Mouse (Mus musculus): ENCODE measurements around the gene Spg7.

The Spg7 gene

DNA sequence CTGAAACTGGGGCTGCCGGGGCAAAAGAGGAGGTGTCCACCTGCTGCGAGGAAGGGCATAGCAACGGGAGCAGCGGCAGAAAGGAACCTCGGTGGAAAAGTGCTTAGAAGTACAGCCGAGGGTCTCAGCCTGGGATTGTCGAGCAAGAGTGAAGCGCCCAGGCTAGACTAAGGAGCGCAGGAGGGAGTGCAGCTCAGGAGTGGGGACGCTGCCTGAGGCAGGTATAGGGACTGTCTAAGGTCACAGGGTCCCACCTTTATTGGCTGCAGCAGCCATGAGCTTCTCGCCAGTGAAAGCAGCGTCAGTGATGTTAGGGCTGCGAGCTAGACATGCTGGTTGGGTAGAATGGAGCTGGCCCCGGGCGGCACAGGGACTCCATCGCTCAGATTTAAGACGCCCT, 55.0 kb downstream of the Spg7 start:
- in situ Hi-C loops (cut with MboI; ENCODE audit: unreplicated experiment in 2 of 2): loop anchor here in 1 of 2 experiments (10.0 kb wide), 1 partner anchor 77 kb away; no protein-coding TSS in a partner anchor

DNA sequence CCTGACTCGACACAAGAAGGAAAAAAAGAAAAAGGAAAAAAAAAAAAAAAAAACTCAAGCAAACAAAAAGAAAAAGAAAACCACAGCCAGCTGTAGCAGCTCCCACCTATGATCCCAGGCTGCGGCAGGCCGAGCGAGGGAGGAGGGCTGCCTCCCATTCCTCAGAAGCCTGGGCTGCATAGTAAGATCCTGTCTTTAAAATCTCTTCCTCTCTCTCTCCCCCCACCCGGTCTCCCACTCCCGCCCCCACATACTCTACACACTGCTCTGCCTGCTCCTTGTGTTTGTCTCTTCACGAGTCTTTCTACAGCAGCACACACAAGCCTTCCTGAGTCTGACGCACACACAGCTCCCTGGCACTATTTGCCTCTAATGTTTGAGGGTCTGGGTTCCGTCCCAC, 59.3 kb downstream of the Spg7 start:
- in situ Hi-C loops (cut with MboI; ENCODE audit: unreplicated experiment in 2 of 2): no loop called here

DNA sequence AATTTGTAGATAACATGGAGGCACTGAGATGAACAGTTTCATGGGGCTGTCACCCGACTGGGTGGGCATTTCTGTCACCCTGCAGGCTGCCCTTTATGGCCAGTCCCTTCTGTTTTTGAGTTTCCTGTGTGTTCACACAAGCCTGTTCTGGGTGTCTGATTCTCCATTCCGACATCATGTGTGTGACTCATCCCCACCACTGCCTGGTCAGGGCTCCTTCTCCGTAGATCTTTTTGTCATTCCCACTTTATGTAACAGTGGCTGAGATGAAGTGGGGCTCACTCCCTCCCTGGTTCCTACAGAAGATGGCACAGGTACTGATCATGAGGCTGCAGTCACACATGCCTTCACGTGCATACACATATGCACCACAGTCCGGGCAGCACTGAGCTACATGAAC, 59.9 kb downstream of the Spg7 start:
- in situ Hi-C loops (cut with MboI; ENCODE audit: unreplicated experiment in 2 of 2): no loop called here

DNA sequence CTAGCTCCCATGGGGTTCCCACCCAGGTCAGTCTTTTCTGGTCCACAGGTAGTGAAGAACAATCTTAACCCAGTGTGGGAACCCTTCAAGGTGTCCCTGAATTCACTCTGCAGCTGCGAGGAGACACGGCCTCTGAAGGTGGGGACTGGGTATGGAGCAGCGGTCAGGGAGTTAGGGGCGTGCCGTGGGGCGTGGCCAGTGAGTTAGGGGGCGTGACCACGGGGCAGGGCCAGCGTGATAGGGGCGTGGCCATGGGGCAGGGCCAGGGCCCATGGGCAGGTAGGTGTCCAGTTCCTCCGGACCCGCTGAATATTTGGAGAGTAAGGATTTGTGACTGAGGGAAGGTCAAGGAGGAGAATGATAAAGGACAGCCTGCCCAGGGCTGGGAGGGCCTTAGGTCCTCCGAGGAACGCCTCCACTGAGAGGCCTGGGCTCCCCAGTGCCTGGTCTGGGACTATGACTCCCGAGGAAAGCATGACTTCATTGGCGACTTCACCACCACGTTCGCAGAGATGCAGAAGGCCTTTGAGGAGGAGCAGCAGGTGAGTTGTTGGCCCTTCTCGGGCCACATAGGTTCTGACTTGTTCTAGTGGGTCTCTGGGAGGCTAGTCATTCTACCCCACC, 63.6 kb downstream of the Spg7 start:
- in situ Hi-C loops (cut with MboI; ENCODE audit: unreplicated experiment in 2 of 2): no loop called here

DNA sequence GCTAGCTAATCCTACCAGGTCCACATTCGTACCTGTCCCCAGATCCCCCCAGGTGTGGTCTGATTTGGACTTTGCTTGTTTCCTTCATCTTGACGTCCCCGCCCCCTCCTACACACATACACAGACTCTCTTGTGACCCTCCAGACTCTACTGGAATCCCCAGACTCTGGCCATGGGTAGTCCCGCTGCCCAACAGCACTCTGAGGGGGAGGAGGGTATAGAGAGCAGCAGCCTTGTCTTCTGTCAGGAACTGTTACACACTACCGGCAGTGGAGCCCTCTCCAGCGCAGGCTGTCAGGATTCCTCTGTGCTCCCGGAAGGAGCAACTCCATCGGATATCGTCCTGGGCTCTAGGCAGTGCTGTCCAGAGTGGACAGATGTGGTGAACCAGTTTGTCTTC, 68.3 kb downstream of the Spg7 start:
- in situ Hi-C loops (cut with MboI; ENCODE audit: unreplicated experiment in 2 of 2): no loop called here

DNA sequence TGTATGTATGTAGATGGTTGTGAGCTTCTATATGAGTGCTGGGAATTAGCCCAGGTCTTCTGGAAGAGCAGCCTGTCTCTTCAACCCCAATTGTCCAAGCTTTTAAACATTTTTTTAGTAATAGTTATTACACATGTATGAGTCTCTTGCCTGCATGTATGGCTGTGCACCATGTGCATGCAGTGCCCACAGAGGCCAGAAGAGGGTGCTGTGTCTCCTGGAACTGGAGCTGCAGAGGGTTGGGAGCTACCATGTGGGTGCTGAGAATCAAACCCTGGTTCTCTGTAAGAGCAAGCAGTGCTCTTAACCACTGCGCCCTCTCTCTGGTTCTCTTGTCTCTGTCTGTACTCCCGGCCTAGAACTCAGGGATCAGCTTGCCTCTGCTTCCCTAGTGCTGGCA, 70.2 kb downstream of the Spg7 start:
- in situ Hi-C loops (cut with MboI; ENCODE audit: unreplicated experiment in 2 of 2): no loop called here

DNA sequence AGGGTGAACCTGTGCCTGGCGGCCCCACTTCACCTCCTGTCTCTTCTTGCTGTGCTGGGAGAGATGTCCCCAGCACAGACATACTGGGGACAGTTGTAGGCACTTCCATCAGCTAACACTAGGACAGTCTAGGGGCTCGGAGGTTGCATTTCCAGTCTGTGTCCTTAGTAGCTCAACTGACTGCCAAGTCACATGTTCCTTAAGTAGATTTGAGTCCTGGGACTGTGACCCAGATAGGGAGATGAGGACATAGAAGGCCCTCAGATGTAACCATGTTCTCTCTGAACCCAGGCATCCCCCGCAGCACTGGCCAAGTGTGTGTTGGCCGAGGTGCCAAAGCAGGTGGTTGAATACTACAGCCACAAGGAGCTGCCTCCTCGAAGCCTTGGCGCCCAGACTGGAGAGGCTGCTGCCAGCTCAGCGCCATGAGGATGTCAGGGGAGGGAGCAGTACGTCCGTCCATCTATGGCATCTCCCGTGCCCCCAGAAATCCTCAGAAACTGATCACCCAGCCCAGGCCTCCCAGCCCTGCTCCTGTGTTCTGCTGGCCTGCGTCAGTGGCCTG, 71.5 kb downstream of the Spg7 start:
- in situ Hi-C loops (cut with MboI; ENCODE audit: unreplicated experiment in 2 of 2): no loop called here

DNA sequence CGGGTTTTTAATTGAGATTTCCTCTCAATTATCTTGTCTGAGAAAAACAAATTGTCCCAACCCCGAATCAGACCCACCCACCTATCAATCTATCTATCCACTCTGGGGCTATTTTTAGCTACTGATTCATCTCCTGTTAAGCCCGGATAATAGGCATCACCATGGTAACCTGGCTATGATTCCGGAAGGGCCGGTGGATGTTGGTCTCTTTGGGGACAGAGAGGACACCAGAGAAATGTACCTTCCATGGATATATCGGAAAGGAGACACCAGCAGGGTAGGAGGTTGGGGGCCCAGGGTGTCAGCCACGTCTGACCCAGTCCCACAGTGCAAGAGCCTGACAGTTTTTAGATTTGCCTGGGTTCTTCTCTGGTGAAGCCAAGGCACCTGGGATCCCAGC, 72.7 kb downstream of the Spg7 start:
- in situ Hi-C loops (cut with MboI; ENCODE audit: unreplicated experiment in 2 of 2): no loop called here

DNA sequence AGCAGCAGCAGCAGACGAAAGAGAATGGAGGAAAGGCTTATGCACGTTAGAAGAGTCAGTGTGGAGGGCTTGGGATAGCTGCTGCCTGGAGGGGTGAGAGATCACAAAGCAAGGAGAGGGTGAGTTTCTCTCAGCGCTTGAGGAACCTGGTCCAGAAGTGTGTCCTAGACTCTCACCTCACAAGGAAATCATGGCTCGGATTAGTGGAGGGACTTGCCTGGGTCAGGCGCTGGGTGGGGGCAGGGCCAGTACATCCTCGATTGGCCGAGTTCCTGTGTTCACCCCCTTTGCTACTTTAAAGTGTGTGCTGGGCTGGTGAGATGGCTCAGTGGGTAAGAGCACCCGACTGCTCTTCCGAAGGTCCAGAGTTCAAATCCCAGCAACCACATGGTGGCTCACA, 73.1 kb downstream of the Spg7 start:
- in situ Hi-C loops (cut with MboI; ENCODE audit: unreplicated experiment in 2 of 2): no loop called here

DNA sequence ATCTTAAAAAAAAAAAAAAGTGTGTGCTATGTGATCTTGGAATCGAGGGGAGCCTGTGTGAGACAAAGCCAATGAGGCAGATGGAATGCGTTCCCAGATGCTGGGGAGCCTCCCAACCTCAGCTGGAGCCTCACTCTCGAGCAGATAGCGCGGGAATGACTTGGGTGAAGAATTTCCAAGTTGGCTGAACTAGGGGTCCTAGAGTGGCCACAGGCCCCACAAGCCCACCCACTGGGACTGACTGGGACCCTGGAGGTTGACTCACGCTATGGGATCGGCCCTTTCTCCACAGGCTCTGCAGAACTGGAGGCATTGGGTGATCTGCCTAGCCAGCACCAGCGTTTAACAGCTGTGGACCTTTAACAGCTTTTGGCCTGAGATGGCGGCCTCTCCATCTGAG, 73.5 kb downstream of the Spg7 start:
- in situ Hi-C loops (cut with MboI; ENCODE audit: unreplicated experiment in 2 of 2): no loop called here

DNA sequence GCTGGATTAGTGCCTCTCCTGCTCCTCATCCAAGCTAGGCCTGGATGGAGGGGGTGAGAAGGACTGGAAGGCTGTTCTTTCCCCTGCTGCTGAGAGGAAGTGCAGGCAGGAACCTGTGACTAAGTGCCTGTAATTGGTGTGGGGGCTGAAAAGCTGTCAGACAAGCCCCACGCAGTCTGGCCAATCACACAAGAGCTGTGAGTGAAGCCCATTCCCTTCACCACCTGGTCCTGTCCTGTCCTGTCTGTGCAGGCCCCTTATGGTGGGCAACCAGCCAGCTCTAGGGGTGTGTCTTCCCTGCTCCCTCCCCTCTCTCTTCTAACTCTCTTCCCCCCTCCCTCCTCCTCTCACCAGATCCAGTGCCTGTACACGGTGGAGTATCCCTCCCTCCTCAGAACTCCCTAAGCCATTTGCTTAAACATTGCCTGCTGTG, 74.9 kb downstream of the Spg7 start:
- in situ Hi-C loops (cut with MboI; ENCODE audit: unreplicated experiment in 2 of 2): no loop called here

DNA sequence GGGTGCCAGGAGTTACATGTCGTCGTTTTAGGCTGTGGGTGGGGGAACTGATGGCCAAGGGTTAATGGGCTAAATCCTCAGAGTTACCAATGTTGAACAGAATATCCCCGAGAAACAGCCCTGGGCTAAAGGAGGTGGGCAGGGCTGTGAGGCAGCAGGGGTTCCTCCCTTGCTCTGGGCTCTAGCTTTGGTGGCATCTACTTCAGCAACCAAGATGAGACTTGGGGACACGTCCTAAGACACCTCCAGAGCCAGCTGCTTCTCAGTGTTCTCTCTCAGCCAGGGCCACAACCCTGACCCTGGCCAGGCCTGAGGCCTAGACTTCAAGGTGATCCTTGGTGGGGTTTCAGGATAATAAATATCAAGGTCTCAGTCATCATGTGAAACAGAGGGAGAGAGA, 76.0 kb downstream of the Spg7 start:
- in situ Hi-C loops (cut with MboI; ENCODE audit: unreplicated experiment in 2 of 2): no loop called here

DNA sequence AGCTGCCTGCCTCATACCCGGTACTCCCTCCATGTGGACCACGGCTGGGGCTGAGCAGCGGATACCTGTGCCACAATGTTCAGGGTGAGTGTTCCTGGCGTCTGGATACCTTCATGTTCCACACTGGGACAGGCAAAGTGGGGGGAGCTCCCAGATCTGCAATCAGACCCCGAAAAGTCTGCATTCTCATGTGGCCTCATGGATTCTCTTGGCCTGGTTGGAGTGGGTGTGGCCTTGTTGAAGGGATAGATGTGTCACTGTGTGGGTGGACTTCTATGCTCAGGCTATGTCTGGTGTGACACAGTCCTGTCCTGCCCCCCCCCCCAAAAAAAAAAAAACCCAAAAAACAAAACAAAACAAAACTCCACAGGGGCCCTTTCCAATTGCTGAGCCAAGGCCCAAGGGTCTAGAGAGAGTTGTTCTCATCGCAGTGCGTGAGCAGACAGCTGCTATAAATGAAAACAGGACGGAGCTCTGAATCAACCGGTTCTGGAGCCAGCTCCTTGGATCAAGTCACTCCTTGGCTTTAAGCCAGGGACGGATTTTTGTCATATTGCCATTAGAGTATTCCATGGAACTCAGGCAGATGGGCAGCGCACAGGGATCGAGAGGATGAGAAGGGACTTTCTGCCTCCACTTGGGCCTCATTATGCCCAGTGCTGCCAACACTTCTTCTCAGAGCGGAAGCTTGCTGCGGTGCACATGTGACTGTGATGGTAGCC, 79.2 kb downstream of the Spg7 start:
- in situ Hi-C loops (cut with MboI; ENCODE audit: unreplicated experiment in 2 of 2): loop anchor here in 1 of 2 experiments (10.0 kb wide), 1 partner anchor 143 kb away; no protein-coding TSS in a partner anchor

DNA sequence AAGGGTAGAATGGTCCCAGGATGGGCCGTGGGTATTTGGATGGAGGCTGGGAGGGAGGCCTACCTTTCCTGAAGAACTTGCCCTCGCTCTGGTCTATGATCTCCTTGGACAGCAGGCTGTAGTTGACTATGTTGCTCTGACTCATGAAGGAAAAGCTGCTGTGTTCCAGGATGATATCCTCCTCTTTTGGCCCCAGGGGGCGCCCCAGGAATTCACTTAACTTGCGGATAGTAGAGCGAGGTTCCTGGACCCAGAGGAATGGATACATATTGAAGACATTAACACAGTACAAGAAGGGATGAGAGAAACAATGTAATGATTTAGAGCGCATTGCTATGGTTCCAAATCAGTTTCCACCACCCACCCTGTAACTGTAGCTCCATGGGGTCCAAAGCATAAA, 82.5 kb downstream of the Spg7 start:
- in situ Hi-C loops (cut with MboI; ENCODE audit: unreplicated experiment in 2 of 2): loop anchor here (5.0 to 10.0 kb wide), 3 partner anchors 42 to 140 kb away; partner anchors contain the start of gene Dpep1 (in 1 of the 2)

DNA sequence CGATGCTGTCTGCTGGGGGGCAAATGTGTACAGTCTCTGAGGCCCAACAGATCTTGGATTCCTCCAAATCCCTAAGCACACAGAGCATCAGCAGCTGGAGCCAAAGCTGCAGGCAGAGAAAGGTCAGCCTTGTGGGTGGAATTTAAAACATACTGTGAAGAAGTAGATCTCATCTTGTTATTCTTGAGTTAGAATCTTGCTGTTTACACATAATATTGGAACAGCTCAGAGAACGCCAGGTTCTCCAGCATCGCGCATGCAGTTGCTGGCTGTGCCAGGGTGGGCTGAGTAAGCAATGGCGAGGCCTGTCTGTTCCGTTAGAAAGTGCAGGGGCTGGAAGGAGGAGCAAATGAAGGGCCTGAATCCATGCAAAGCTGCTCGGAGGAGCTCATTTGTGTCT, 83.6 kb downstream of the Spg7 start:
- in situ Hi-C loops (cut with MboI; ENCODE audit: unreplicated experiment in 2 of 2): loop anchor here (5.0 to 10.0 kb wide), 3 partner anchors 41 to 138 kb away; partner anchors contain the start of gene Dpep1 (in 1 of the 2)
